Mouse (Mus musculus) cerebral cortex, adult 2 months (tissue): Measurements from ENCODE around the gene Gm20441.

Source experiments
- WGBS: fragments of 180-500 bp; shearing (Covaris S2); methylation state at CpG from one replicate; pipeline ENCODE4 v1.1.7; 2018; 5-methylcytosine and 5-hydroxymethylcytosine counted together

Gm20441 gene

DNA sequence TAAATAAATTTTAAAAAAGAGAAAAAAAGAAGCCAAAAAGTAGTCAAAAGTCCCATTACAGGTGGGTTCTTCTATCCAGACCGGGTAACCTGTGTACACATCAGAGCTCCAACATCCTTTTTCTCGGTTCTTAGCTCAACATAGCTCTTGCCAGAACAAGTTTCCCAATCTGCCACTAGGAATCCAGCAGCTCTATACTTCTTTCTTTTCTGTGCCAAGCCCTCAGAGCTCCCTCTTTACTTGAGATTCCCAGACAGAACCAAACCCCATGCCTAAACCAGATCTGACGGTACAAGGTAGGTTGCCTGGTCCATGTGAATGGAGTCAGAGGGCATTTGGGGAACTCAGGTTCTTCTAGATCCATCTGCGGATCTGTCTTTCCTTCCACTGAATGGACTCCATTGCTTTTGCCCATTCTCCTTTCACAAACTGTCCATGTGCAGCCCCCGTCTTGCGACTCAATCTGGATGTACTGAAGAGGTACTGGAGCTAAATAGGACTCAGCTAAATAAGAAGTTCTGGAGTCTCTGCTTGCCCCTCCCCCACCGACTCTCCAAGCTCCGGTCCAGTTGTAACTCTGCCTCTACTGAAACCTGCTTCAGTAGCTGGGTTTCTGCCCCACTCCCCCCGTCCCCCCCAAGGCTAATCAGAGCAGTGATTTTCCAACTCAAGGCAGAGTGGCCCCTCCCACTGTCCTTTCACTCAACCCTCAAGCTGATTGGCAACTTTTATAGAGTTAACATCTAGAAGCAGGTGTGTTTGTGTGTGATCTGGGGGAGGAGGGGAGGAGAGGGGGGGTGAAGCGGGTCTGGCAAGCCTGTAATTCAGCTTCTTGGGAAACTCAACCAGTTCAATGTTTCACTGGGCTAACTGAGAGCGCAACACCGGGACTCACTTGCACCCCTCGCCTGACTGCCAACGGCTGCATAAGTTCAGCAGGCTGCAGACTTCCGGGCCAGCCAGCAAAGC lies 1.3 kb downstream of the Gm20441 start:
- WGBS, result 33% methylated on average over 15 of the region's 15 CpGs

DNA sequence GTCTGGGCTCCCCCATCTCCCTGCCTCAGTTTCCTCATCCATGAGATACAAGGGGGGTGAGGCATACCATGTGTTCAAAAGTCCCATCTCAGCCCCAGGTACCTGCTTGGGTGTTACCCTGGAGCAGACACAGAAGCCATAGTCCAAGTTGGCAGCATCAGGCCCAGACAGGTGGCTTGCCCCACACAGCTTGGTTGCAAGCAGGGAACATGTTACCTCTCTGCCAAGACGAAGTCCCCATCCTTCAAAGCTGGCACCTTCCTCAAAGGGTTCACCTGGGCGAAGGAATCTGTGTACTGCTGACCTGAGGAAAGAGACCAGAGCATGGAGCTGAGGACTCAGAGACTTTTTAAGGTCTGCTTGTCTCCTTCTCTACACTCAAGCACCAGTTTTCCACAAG lies 2.9 kb downstream of the Gm20441 start:
- 85% methylated on average over 2 of the region's 2 CpGs for WGBS

DNA sequence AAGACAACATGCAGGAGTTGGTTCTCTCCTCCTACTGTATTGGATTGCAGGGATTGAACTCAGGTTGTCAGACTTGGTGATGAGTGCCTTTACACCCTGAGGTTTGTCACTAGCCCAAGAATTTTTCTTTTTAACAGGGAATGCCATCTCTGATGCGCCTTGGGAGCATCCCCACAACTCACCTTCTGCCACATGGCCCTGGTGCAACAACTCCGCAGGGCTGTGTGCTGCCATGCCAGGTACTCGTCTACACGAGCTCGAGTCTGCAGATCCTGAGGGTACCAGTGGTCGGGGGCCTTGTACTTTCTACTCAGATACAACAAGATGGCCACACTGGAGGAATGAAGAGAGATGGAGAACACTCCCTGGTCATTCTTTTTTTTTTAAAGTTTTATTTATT lies 4.2 kb downstream of the Gm20441 start:
- WGBS, result 87% methylated on average over 6 of the region's 6 CpGs

DNA sequence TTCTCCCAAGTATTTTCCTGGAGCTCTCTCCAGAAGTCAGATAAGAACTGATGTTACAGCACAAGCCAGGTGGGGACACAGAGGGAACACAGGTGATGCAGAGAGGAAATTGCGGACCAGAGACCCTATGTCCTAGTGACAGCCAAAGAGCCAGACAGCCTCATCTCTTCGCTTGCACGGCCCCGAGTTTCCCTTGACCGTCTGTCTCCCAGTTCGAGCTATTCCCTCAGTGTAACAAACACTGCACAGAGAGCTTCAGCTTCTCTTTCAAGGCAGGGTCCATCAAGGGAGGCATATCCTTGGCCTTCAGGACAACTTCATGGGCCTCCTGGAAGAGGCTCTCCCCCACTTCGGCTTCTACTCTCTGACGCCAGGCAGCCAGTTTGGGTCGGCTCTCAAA lies 6.2 kb downstream of the Gm20441 start:
- 93% methylated on average over 9 of the region's 9 CpGs for WGBS

DNA sequence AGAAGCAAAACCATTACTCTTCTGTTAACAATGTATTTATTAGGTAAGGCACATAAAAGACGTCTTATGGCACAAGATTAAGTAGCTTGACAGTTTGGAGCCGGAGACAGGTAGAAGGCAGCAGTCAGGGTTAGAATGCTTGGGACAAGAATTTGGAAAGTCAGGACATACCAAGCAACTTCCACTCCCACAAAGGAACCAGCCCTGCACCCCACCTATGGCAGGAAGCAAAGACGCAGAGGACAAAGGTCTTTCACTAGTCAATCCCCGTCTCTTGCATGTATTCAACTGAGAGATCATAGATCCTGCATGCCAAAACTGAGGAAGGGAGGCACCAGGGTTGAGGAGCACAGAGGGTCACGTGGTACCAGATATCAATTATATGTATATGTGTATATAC lies 6.7 kb downstream of the Gm20441 start:
- 88% methylated on average over 5 of the region's 5 CpGs for WGBS

DNA sequence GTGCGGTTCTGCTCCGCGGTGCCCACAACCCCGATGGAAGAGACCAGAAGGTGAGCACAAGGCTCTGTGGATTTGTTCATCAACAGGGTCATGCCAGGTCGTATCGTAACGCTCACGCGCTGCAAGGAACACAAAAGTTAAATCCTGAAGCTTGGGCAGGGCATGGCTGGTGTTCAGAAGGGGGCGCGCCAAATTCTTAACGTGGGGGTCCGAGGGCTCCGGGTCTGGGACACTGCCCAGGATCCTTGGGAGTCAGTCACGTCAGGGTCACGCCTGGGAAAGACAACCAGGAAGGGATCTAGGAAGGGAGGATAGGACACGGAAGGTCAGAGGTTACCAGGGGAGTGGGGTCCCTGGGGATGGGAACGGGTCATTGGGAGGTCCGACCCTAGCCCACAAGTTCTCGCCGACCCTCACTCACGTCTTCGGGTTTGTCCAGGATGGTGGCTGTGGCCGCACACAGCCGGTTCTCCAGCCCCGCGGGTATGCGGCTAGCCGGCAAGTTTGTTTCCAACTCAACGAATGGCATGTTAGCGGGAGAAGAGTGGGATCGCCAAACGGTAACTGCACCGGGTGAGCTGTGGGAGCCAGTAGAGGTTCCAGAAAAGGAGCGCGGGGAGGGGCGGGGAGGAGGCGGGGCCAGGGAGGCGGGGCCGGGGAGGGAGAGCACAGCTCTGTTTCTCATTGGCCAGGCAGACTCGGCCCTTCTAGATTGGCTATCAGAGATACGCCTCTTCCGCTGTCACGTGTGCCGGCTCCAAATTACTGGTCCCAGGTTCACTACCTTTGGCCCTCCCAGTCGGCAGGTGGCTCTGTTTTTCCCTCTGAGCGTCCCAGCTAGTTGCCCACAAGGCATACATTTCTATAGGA lies 7.7 kb downstream of the Gm20441 start, which contains the start of gene Ddt:
Ddt (minus strand) TSS at position 620 of the 870 bp plus-strand sequence.
- WGBS, result under 1% methylated on average over 47 of the region's 47 CpGs

DNA sequence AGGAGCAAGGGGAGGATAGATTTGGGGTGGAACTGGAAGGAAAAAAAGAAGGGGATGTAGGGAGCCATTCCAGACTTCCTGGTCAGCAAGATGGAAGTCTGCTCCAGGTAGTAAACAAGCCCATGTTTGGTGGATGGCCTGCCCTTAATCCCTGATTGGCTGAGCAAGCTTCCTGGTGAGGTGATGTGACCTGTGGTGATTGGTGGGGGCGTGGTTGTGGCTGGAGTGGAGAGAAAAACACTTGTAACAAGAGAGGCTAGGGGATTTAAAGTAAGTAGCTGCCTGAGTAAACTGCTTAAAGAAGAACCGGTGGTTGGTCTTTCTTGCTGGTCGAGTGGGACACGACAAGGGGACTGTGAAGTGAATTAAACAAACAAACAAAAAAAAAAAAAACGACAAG lies 13.0 kb downstream of the Gm20441 start:
- 45% methylated on average over 5 of the region's 5 CpGs for WGBS

DNA sequence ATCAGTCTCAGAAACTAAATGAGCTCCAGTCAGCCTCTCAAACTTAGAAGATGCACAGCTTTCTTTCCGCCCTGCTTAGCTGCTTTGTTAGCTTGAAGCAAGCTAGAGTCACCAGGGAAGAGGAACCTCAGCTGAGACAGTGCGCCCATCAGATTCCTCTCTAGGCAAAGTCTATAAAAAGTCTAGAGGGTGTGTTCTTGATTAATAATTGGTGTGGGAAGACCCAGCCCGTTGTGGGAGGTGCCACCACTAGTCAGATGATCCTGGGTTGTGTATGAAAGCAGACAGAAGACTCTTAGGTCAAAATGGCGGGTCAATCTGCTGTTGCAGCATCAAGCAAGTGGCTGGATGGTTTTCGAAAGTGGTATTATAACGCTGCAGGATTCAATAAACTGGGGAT lies 13.9 kb downstream of the Gm20441 start:
- 87% methylated on average over 6 of the region's 6 CpGs for WGBS

DNA sequence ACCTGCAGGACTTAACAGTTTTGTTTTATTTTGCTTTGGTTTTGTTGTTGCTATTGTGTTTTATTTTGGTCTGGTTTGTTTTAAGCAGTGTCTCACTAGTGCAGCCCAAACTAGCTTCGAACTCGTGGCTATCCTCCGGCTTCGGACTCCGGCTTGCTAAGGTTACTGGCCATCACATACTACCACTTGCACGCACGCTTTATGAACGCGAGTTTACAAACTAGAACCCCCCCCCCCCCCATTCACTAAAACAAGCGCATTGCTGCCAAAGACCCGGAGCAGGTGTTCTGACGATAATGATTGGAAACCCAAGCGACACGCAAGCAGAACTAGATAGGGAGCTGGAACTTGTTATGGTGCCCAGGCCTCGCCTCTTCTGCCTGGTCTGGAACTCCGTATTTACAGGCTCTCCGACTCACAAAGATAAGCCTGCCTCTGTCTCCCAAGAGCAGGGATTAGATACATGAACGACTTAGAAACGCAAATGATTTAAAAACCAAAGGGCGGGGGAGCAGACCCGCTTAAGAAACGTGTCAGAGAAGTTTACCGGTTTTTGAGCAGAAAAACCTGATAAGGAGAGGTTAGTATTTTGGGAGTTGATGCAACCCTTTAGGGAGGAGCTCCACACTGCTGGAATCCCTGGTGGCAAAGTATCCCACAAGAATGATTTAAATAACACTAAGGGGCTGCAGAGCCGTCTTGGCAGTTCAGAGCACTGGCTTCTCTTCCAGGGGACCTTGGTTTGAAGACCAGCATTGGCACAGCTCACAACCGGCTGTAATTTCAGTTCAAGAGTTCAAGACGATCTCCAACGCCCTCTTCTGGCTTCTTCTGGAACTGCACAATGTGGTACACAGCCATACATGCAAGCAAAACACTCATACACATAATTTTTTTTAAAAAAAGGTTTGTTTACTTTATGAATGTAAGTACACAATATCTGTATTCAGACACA lies 16.0 kb downstream of the Gm20441 start:
- under 1% methylated on average over 27 of the region's 27 CpGs for WGBS

DNA sequence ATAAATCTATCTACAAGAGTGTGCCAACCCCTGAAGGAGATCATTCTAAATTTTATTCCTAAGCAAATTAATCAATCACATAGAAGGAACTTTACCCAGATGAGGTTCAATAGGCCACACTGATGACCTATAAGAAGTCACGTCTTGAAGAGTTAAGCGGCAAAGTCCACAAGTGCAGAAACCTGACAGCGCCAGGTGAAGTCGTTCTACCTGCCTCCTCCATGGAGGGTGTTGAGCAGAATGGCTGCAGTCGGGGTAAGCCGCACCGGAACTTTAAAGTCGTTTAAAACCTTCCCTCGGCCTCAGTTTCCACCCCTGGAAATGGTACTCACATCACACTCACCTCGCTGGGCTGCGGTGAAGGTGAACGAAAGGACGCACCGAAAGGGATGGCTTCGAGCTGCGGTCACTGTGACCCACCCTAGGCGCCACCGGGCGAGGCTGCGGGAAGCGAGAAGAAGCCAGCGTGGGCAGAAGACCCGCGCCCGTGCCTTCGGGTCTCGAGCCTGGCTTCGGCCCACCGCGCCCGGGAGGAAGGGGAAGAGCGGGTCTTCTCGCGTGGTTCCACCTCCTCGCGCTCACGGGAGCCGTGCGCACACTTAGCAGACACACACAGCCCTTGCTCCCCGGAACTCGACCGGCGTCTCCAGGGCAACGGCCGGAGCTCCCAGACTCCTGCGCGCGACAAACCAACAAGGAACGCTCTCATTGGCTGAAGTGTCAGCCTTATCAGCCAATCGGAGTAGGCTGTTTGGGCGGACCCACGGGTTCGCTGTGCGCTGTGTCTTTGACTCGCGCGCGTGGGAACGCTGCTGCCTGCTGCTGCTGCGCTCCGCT lies 16.9 kb downstream of the Gm20441 start, which contains the start of gene Cabin1:
Cabin1 (minus strand) TSS at position 660 of the 837 bp plus-strand sequence.
- under 1% methylated on average over 60 of the region's 61 CpGs for WGBS

DNA sequence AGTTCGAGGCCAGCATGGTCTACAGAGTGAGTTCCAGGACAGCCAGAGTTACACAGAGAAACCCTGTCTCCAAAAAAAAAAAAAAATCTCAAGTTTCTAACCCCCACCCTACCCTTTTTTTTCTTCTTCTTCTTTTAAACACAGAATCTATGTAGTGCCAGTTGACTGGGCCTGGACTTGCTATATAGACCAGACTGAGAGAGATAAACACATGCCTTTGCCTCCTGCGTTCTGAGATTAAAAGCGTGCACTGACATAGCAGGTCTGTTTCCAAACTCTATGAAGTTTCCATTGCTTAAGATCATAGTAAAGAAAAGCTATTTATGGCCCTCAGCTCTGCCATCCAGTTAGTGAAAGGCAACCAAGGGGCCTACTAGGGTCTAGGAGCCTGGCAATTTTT lies 18.3 kb downstream of the Gm20441 start:
- 84% methylated on average over 3 of the region's 3 CpGs for WGBS

DNA sequence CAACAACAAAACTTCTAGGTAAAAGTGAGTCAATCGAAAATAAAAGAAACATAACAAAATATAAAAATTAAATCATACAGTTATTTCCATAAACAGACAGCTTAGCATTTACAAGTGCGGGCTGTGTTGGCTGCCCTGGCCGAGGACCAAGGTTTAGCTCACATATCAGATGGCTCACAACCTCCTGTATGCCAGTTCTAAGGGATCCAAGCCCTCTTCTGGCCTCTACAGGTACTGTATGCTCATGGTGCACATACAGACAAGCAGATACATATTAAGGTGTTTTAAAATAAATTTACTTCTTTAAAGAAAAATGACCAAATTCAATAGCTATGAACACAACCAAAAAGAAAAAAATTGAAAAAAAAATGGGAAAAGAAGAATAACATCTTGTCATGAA lies 20.4 kb downstream of the Gm20441 start:
- 93% methylated on average over 3 of the region's 3 CpGs for WGBS

DNA sequence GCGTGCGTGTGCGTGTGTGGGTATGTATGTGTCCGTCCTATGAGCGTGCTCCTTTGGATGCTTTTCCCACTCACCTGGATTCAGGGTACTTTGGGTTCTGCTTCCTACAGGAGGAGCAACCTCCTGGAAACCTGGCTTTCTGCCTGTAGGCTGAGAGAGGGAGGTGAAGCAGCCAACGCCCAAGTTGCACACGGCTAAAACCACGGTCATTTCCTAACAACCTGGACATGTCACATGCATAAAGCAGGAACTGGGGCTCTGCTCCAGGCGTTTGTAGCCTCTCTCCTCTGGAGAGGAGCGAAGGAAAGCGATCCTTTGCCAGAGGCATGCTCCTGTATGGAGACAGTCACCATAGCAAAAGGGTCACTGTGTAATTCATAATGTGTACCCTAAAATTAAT lies 24.0 kb downstream of the Gm20441 start:
- 90% methylated on average over 11 of the region's 11 CpGs for WGBS

DNA sequence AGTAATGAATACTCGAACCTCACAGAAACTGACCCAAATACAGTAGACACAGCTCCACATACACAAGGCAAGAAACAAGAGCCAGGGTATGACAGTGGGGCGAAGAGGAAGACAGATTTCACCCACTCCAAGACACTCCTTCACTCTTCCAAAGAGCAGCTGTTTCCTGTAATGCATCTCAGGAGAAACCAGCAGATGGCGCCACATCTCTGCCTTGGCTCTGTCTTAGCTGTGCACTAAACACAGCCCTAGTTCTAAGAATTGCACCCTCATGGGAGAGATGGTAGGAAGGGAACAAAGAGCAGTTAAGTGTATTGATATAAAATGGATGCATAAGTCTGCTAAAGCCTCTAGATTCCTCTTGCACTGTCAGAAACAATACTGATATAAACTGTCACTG lies 36.7 kb downstream of the Gm20441 start:
- WGBS, result 26% methylated on average over 3 of the region's 3 CpGs

DNA sequence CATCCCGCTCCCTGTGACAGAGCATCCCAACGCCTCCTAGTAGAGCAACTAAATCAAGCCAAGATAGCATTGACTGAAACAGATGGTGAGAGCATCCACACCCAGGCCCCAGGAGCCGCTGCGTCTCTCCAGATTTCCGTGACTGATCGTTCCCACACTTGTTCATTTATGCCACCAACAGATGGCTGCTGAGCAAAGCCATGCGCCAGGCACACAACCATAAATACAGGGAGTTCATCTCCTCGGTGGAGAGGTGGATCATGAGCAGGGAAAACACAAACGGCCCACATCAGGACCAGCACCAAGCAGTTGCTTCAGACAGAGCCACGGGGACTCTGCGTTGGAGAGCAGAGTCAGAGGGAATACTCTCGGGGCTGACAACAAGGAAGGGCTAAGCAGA lies 37.4 kb downstream of the Gm20441 start:
- WGBS, result 49% methylated on average over 12 of the region's 12 CpGs

DNA sequence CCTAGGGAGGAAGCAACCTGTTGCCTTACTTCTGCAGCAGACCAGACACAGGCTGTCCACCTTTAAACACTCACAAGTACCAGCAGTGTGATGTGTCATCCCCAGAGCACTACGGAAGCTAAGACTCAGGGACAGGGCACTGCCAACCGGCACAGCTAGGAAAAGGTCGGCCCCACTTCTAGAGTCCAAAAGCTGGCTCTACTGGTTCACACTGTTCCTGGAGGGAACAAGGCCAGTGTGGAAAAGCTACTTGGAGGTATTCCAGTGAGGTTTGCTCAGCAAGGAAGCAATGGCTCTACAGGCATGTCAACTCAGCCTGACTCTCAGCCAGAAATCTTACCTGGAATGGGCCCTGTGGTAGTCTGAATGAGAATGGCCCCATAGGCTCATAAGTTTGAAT lies 39.9 kb downstream of the Gm20441 start:
- WGBS, result 85% methylated on average over 3 of the region's 3 CpGs

DNA sequence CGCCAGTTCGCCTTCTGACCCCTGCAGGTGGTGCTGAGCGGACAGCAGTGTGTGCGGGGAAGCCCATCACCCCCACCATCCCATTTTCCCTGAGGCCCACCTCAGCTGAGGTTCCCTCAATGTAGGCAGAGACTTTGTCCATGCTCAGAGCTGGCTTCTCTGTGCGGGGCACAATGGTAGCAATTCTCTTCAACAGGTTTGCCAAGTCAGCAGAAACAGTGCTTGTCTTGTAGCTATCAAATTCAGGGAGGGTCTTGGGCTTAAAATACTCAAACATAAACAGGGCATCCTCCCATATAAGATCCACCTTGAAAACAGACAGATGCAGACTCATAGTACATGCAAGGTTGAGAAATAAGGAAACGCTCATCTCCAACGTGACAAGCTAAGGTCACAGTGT lies 55.3 kb downstream of the Gm20441 start:
- WGBS, result 93% methylated on average over 7 of the region's 7 CpGs
